Mouse (Mus musculus): ENCODE data around the gene Clpx.
"Not testable (repeated sequence)": the region's sequence is repeated elsewhere in the genome, so short reads cannot be mapped to it uniquely, and the experiment has no call there.

Clpx gene

GRCm38 (mm10) chr9:65293973-65294715, at the start of gene Clpx:
TSS of gene Clpx (plus strand) at chr9:65294260.
- peak; percentile 98 to 99 for DNase-seq

GRCm38 (mm10) chr9:65247502-65248376, 46.3 kb upstream of the Clpx start:
- no peak for DNase-seq

GRCm38 (mm10) chr9:65248377-65248690, 45.7 kb upstream of the Clpx start:
- no peak for DNase-seq

DNA sequence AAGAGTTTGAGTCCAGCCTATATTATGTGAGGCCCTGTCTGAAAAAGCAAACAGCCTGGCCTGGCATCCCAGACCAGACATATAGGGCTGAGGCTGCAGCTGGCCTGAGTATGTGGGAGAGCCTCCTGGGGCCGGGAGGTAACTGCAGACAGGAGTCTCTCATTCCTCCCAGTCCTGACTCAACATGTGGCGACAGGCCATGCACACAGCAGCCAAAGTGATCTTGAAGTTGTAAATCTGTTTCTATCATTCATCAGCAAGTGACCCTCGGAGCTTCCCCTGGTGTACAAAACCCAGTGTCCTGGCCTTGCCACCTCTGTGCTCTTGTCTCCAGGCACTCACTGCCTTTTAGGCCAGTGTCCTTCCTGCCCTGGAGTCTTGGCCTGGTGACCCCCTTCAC, 42.0 kb upstream of the Clpx start:
- DNase-seq: no peak

- no peak for DNase-seq
These were observed 38.0 kb upstream of the Clpx start for GRCm38 (mm10) chr9:65255906-65256600.

GRCm38 (mm10) chr9:65257218-65257910, 36.7 kb upstream of the Clpx start:
- DNase-seq: peak in 1 of 2 experiments; percentile 38

DNA sequence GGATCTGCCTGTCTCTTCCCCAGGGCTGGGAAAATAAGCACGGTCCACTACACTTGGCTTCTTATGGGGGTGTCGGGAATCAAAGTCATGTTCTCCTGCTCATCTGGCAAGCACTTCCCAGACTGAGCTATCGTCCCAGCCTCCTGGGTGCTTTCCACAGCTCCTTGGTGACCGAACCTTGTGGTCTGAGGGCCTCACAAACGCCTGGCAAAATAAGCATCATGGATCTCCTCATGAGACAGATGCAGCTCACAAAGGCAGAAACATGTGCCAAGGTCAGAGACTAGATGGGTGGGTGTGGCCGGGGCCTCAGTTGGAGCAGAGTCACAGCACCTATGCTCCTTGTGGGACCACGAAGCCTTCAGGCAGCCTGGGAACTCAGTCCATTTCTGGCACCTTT, 34.7 kb upstream of the Clpx start:
- no peak for DNase-seq

DNA sequence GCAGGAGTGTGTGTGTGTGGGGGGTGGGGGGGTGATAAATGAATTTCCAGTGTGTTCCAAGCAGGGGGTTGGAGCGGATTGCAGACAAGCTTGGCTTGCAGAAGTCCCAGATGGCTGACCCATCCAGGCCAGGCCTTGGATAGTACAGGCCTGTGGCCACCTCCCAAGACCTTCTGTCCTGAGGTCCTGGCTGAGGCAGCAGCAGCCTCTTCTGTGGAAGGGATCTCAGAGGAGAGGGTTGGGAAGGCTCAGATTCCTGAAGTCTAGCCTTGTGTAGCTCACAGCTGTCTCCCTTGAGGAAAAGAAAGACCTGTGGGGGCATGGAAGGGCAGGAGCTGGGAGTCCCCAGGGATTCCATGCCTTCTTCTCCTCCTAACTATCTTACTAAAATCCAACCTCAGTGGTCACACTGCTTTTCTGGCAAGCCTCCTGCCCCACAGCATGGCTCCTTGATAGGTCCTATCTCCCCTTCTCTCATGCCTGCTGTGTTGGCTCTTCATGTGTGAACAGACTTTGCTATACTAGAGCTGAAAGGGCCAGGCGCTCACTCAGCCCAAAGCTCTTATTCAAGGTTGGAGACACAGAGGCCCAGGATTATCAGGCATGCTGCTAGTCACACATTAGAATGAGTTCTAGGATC, 32.3 kb upstream of the Clpx start:
- DNase-seq: no peak

DNA sequence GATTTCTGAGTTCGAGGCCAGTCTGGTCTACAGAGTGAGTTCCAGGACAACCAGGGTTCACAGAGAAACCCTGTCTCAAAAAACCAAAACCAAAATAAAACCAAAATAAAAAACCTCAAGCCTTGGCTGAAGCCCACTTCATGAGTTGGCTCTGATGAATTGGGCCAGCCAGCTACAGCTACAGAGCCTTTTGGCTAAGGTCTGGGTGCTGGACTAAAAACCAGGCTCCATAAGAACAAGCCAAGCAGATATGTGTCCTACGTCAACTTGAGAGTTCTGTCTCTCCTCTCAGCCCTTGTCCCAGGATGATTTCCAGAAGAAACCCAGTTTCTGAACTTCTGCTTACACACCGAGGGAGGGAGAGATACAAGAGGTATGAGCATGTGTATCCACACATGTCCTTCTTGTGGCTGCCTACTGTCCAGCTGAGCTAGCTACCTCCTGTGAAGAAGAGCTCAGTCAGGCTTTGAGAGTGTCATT, 31.4 kb upstream of the Clpx start:
- DNase-seq: no peak

DNA sequence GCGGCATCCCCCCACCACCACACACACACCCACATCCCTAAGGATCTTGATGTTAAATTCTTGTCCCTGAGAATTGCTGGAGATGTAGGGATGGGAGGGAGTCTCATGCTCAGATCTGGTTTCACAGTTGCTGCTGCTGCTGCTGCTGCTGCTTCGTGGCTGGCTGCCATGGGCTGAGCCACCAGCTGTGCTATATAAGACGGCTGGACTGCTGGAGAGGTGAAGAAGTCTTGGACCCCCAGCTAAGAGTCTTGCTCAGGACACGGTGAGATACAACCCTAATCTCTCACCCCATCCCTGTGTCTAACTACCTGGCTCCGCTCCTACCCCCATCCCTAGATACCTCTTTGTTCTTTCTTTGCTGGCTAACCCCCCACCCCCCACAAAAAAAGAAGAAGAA, 29.1 kb upstream of the Clpx start, which contains the start of gene Cilp:
Gene Cilp (plus strand): TSS at position 222 of the 400 bp plus-strand sequence.
- DNase-seq: peak in 1 of 2 experiments; percentile 28

- peak; percentile 49 to 57 for DNase-seq
These were observed 26.1 kb upstream of the Clpx start for GRCm38 (mm10) chr9:65267742-65268515.

- peak; percentile 71 to 73 for DNase-seq
These were observed 20.8 kb upstream of the Clpx start for GRCm38 (mm10) chr9:65273048-65273809.

DNA sequence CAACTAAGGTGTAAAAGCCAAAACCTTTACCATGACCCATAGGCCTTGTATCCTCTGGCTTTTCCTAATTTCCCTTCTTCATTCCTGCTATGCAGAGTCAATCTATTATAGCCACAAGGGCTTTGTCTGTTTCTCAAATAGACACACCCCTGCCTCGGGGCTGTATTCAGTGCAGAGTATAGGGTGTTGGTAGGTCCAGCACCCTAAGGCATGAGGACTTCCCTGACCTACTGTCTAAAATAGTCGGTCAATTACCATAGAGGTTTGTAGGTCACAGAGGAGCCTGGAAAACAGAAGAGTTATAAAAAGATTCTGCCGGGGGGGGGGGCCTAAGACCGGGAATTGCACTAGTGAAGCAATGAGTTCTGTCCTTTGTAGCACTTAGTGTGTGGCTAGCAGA, 20.2 kb upstream of the Clpx start:
- DNase-seq: no peak

DNA sequence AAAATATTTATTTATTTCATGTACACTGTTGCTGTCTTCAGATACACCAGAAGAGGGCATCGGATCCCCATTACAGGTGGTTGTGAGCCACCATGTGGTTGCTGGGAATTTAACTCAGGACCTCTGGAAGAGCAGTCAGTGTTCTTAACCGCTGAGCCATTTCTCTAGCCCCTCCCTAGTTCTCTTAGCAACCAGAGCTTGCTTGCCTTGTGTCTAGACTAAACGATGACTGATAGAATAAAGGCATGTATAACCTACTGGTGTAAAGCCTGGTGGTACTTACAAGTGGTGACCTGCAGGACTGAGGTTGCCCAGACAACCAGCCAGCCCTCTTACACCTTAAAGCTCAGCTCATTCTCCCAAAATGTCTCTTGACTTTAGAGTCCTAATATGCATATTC, 19.2 kb upstream of the Clpx start:
- DNase-seq: not testable (repeated sequence)

DNA sequence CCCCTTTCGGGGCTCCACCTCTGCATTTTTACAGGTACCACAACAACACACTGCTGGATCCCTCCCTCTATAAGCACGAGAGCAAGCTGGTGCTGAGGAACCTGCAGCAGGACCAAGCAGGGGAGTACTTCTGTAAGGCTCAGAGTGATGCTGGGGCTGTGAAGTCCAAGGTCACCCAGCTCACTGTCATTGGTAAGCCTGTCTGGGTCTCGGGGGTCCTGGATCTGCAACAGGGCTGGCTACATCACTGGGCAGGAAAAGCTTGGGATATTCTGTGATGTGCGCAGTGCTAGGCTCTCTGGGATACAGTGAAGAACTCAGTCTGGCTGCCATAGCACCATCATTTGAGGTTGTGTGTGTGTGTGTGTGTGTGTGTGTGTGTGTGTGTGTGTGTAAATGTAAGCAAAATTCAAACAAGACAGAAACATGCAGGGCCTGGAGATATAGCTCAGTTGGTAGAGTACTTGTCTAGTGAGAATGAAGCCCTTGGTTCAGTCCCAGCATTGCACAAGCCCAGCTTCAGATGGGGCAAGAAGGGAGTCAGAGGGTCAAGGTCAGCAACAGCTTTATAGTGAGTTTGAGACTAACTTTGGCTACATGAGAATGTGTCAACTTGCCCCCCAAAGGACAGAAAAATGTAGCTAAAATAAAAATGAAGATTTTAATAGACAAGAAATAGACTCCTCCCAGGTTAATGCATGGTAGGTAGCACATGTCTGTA, 18.1 kb upstream of the Clpx start:
- DNase-seq: no peak

GRCm38 (mm10) chr9:65281536-65282151, 12.4 kb upstream of the Clpx start:
- no peak for DNase-seq

DNA sequence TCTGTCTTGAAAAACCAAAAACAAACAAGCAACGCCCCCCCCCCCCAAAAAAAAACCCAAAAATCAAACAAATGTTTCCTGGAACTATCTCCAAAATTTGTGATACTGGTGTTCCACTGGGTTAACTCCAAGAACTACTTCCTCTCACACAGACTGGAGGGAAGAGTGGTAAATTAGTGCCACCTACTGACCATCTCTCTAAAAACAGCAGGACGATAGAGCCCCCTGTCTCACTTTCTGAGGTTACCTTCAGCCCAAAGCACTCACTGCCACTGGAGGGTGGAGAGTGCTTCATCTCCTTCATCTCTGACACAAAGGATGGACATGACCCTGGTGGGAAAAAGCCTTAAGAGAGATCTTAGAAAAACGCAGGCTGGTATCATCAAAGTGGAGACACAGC, 10.8 kb upstream of the Clpx start:
- DNase-seq: peak; percentile 50 to 56

DNA sequence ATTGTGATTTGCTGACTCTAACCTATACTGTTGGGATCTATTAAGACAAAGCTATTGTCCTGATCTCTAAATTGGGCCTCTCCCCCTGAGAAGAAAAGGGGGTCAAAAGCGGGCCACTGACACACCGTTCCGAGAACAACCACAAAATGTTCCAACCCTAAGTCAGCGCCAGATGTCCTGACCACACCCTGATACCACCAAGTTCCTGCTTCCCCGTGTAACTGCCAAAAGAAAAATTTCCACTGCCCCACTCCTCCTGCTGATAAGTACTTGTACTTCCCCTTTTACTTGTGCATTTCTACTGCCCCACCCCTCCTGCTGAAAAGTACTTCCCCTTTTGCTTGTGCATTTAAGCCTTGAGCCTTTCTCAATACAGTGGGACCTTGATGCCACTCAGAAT, 5.8 kb upstream of the Clpx start:
- DNase-seq: not testable (repeated sequence)

DNA sequence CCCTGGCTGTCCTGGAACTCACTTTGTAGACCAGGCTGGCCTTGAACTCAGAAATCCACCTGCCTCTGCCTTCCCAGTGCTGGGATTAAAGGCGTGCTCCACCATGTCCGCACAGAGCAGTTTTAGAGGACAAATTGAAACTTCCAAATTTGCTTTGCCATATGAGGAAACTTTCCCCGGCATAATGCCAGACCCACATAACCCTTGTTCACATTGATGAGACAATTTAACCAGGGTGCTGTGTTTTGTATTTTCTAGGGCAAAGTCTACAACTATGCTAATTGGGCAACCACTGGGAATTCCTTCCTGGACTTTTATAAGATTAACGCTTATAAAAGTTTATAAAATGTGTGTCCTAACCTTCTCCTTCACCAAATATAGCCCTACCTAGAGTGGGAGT, 4.1 kb upstream of the Clpx start:
- DNase-seq: peak; percentile 85 to 89
